Mouse (Mus musculus) hindbrain, postnatal 0 days (tissue): ENCODE measurements around the gene Agtpbp1. TPM values are rescaled to one million over a fixed set of nuclear protein-coding genes. Genes with fewer than 3 reads are reported as not detected.

Experiments
- ATAC-seq: fragments of 200-750 bp; cut with Nextera tagmentation; 2 replicates; pipeline ENCODE4 v1.8.0; 2017; ENCODE audit warnings: mild to moderate bottlenecking, moderate TSS enrichment, moderate library complexity
- DNase-seq: peaks from one replicate; pipeline ENCODE4 v3.0.0-alpha.2; 2015; ENCODE audit warnings: low spot score
- H3K27ac ChIP-seq: fragments of 300-500 bp; sonication (generic); 2 replicates; pipeline ENCODE4 v1.5.1; 2014; ENCODE audit warnings: mild to moderate bottlenecking
- H3K27me3 ChIP-seq: fragments of 300-500 bp; sonication (generic); 2 replicates; pipeline ENCODE4 v1.6.1; 2014; ENCODE audit warnings: low read length, mixed read lengths; ENCODE audit not compliant: insufficient read depth
- H3K36me3 ChIP-seq: fragments of 300-500 bp; sonication (generic); 2 replicates; pipeline ENCODE4 v1.6.1; 2014; ENCODE audit warnings: low read length, mixed read lengths; ENCODE audit not compliant: insufficient read depth
- H3K4me1 ChIP-seq: fragments of 300-500 bp; sonication (generic); 2 replicates; pipeline ENCODE4 v1.6.1; 2014; ENCODE audit warnings: antibody characterized with exemption, low read length, mixed read lengths; ENCODE audit not compliant: insufficient read depth
- H3K4me2 ChIP-seq: fragments of 300-500 bp; sonication (generic); 2 replicates; pipeline ENCODE4 v1.6.1; 2014; ENCODE audit warnings: low read depth, mild to moderate bottlenecking, low read length, moderate library complexity, mixed read lengths
- H3K4me3 ChIP-seq: fragments of 300-500 bp; sonication (generic); 2 replicates; pipeline ENCODE4 v1.5.1; 2014; ENCODE audit warnings: low read length
- H3K9ac ChIP-seq: fragments of 300-500 bp; sonication (generic); replicated peaks from 2 replicates; pipeline ENCODE4 v1.6.1; 2014; ENCODE audit warnings: mild to moderate bottlenecking, low read length, moderate library complexity, mixed read lengths
- H3K9me3 ChIP-seq: fragments of 300-500 bp; sonication (generic); 2 replicates; pipeline ENCODE4 v1.6.1; 2016; ENCODE audit warnings: low read length, mixed read lengths
- CTCF ChIP-seq: IDR thresholded peaks from 2 replicates; pipeline ENCODE4 v1.5.1; 2016; ENCODE audit warnings: antibody characterized with exemption, control low read depth, low read depth
- WGBS: fragments of 180-500 bp; shearing (Covaris S2); extraction: QIAGEN DNeasy Blood & Tissue Kit; methylation state at CpG from one replicate; pipeline ENCODE4 v1.1.7; 2014; 5-methylcytosine and 5-hydroxymethylcytosine counted together
- polyA plus RNA-seq: library from polyadenylated mRNA; unstranded; fragments of >200 nt; fragmentation: Nextera tagmentation; extraction: Ambion mirVana; gene quantifications from 2 replicates; pipeline ENCODE4 v1.2.1, GENCODE M21; 2015
- total RNA-seq: library from RNA; depleted of rRNA; stranded (reverse); fragments of >200 nt; gene quantifications from 2 replicates; pipeline ENCODE4 v1.2.3, GENCODE M21; 2014

Gene Agtpbp1
- total and polyA plus RNA-seq, 2 experiments from 2014 or later, result 65.6 to 128 TPM

GRCm38 (mm10) chr13:59530491-59530890, 54.5 kb downstream of the Agtpbp1 start:
- Histone ChIP-seq H3K4me3 (no peak overlapping the region), H3K9ac (no peak overlapping the region), H3K9me3 (no peaks in the 10 kb centered on the region), H3K4me1 (no peaks in the 10 kb centered on the region), H3K36me3 (peaks cover 21% of the 10 kb centered on the region; the same call in 1 of the 2 replicates), H3K4me2 (no peak overlapping the region), H3K27me3 (no peaks in the 10 kb centered on the region), H3K27ac (no peak overlapping the region)
- ATAC-seq (no peak), DNase-seq (no peak)
- TF ChIP-seq CTCF, result no peak
- 96% methylated on average over 8 of the region's 8 CpGs for WGBS

GRCm38 (mm10) chr13:59521271-59522064, 63.6 kb downstream of the Agtpbp1 start:
- Histone ChIP-seq H3K36me3 (peaks cover 27% of the 10 kb centered on the region), H3K9ac (no peak overlapping the region), H3K9me3 (no peaks in the 10 kb centered on the region), H3K4me3 (no peak overlapping the region), H3K27me3 (no peaks in the 10 kb centered on the region), H3K27ac (no peak overlapping the region), H3K4me1 (no peaks in the 10 kb centered on the region), H3K4me2 (no peak overlapping the region)
- no peak for ATAC-seq
- 81% methylated on average over 11 of the region's 11 CpGs for WGBS
- no peak for TF ChIP-seq CTCF
- no peak for DNase-seq

GRCm38 (mm10) chr13:59520834-59521233, 64.2 kb downstream of the Agtpbp1 start:
- H3K36me3 ChIP-seq, result peaks cover 27% of the 10 kb centered on the region
- TF ChIP-seq CTCF, result no peak
- no peaks in the 10 kb centered on the region for H3K9me3 ChIP-seq
- no peak overlapping the region for H3K27ac ChIP-seq
- no peak for ATAC-seq
- 85% methylated on average over 2 of the region's 2 CpGs for WGBS
- H3K27me3 ChIP-seq, result no peaks in the 10 kb centered on the region
- DNase-seq, result no peak
- H3K4me3 ChIP-seq, result no peak overlapping the region
- H3K4me2 ChIP-seq, result no peak overlapping the region
- H3K9ac ChIP-seq, result no peak overlapping the region
- no peaks in the 10 kb centered on the region for H3K4me1 ChIP-seq

- DNase-seq (no peak), ATAC-seq (0 out of 2 replicates have a peak, but pooled peaks have one; percentile 12)
- H3K36me3 ChIP-seq, result peaks cover 17% of the 10 kb centered on the region; the same call in 1 of the 2 replicates
- no peak overlapping the region for H3K27ac ChIP-seq
- H3K4me1 ChIP-seq, result no peaks in the 10 kb centered on the region
- no peak overlapping the region for H3K4me2 ChIP-seq
- 93% methylated on average over 6 of the region's 6 CpGs for WGBS
- no peak overlapping the region for H3K4me3 ChIP-seq
- H3K9ac ChIP-seq, result no peak overlapping the region
- no peaks in the 10 kb centered on the region for H3K9me3 ChIP-seq
- TF ChIP-seq CTCF, result no peak
- no peaks in the 10 kb centered on the region for H3K27me3 ChIP-seq
These were observed 65.5 kb downstream of the Agtpbp1 start for GRCm38 (mm10) chr13:59519479-59519878.

- ATAC-seq, result no peak
- Histone ChIP-seq H3K36me3 (peaks cover 11% of the 10 kb centered on the region; the same call in 1 of the 2 replicates), H3K9me3 (no peaks in the 10 kb centered on the region), H3K27me3 (no peaks in the 10 kb centered on the region), H3K9ac (no peak overlapping the region), H3K4me2 (no peak overlapping the region), H3K27ac (no peak overlapping the region), H3K4me1 (no peaks in the 10 kb centered on the region), H3K4me3 (no peak overlapping the region)
- no peak for DNase-seq
- TF ChIP-seq CTCF, result no peak
- WGBS, result 66% methylated on average over 4 of the region's 4 CpGs
These were observed 67.0 kb downstream of the Agtpbp1 start for GRCm38 (mm10) chr13:59518016-59518415.

GRCm38 (mm10) chr13:59515074-59515473, 70.0 kb downstream of the Agtpbp1 start:
- no peak overlapping the region for H3K4me2 ChIP-seq
- no peaks in the 10 kb centered on the region for H3K9me3 ChIP-seq
- H3K9ac ChIP-seq, result no peak overlapping the region
- DNase-seq (peak; percentile 45), ATAC-seq (no peak)
- no peaks in the 10 kb centered on the region for H3K27me3 ChIP-seq
- no peak overlapping the region for H3K4me3 ChIP-seq
- H3K27ac ChIP-seq, result no peak overlapping the region
- WGBS, result 20% methylated on average over 7 of the region's 7 CpGs
- H3K36me3 ChIP-seq, result peaks cover 8% of the 10 kb centered on the region; the same call in 1 of the 2 replicates
- no peaks in the 10 kb centered on the region for H3K4me1 ChIP-seq
- TF ChIP-seq CTCF, result peak; percentile 64
